ENCODE assay signal across 9 mouse cellular contexts in the genomic region with DNA sequence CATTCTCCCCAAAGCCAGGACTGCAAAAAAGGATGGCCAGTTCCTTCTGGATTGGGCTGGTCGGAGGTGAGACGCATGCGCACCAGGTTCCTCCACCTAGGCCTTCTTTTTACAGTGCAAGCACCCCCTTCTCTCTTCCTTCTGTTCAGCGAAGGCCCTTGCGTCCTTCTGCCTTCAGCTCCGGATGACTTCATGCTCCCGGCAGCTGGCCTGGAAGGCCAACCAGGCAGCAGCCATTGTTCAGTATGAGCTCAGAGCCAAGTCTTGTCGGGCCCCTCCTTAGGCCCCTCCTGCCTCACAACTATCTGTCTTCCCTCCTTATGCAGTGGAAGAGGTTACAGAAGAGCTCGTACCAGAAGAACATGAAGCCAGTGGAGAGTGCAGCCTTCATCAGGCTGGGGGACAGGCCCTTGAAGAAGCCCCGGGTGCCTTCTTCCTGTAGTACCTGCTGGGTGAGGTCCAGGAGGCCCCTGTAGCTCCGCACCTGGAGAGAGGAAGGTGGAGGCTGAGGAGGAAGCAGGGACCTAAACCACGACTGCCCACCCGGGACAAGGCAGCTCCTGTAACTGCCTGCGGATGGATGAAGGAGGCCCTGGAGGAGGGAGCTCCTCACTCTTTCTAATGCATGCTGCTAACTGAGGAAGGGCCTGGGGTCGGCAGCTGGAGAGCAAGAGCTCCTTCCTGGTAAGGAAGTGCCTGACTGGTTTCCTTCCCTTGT. TPM values are rescaled to one million over a fixed set of nuclear protein-coding genes. Genes with fewer than 3 reads are reported as not detected.
DNase-seq lines count a peak whose midpoint lies in the region; ATAC-seq and TF ChIP-seq lines count a peak whose summit lies in the region.
"Had no signal": no experiment of that assay in that cellular context is flagged by ENCODE, and none has a peak within 500 bp of the region (broad histone marks: within the 10 kb centered on the region; RNA-seq: fewer than 3 reads in every experiment).

No protein-coding gene starts in this region.

- H3K27ac ChIP-seq in kidney, postnatal 0 days: peak overlapping the region; percentile 77
- H3K27ac ChIP-seq: liver, embryonic 12.5 days had no signal

- 0 out of 2 replicates have a peak, but pooled peaks have one; percentile 2 for ATAC-seq in kidney, postnatal 0 days (replicated peaks; ENCODE audit: low FRiP score, low read depth)
- ATAC-seq: liver, embryonic 12.5 days; Patski had no signal

- 0 out of 2 replicates have a peak, but pooled peaks cover 19% of the 10 kb centered on the region for H3K36me3 ChIP-seq in kidney, postnatal 0 days (ENCODE audit: insufficient read depth, low read length)

- WGBS in kidney, postnatal 0 days: 62% methylated on average over 15 of the region's 15 CpGs

- no peak for TF ChIP-seq CTCF in kidney, postnatal 0 days (IDR thresholded peaks at IDR 0.05; ENCODE audit: low read depth)

- H3K4me3 ChIP-seq in kidney, postnatal 0 days (replicated peaks; ENCODE audit: low read depth, low read length): no peak overlapping the region
- H3K4me3 ChIP-seq: liver, embryonic 12.5 days had no signal

- no peak overlapping the region; the same call in 1 of the 2 replicates for H3K4me2 ChIP-seq in kidney, postnatal 0 days (ENCODE audit: low read length)
- H3K4me2 ChIP-seq: liver, embryonic 12.5 days had no signal

- H3K27me3 ChIP-seq in kidney, postnatal 0 days (ENCODE audit: insufficient read depth, low read length): no peaks in the 10 kb centered on the region
- H3K27me3 ChIP-seq: liver, embryonic 12.5 days; Patski had no signal

- peak; percentile 23 for DNase-seq in kidney, adult 11 months
- DNase-seq in kidney, postnatal 10 days: no peak
- DNase-seq in Muller cell, postnatal 12 days (ENCODE audit: inconsistent ontology term): peak; percentile 28
- DNase-seq in adrenal gland, postnatal 36 days: peak; percentile 73 to 75
- DNase-seq in kidney, postnatal 0 days (ENCODE audit: low spot score): no peak
- DNase-seq in gastrocnemius, postnatal 14 days: no peak
- no peak for DNase-seq in spleen, adult 18-20 months

- H3K4me1 ChIP-seq in kidney, postnatal 0 days (replicated peaks; ENCODE audit: insufficient read depth, low read length): peaks cover 18% of the 10 kb centered on the region; the same call in 1 of the 2 replicates

- 0 out of 2 replicates have a peak overlapping the region, but pooled peaks have one; percentile 13 for H3K9ac ChIP-seq in kidney, postnatal 0 days (ENCODE audit: low read depth, low read length)
- H3K9ac ChIP-seq: liver, embryonic 12.5 days had no signal

- no peaks in the 10 kb centered on the region for H3K9me3 ChIP-seq in kidney, postnatal 0 days (replicated peaks; ENCODE audit: low read length)
- H3K9me3 ChIP-seq: liver, embryonic 12.5 days had no signal

- intact Hi-C loops in gastrocnemius, postnatal 14 days (cut with DNase I; ENCODE audit: low total_unique reads): no loop called here

RNA-seq across cellular contexts. Expression of gene Mif4gd, which starts 2.5 kb away (rescaled TPM):
- 100 to 1,000 TPM in 1 of 2 experiments, 10 to 100 TPM in 1; 73.4 to 195 TPM for total RNA-seq in adrenal gland, postnatal 36 days (2021)
- polyA plus RNA-seq in kidney, postnatal 0 days (2015; fragmentation: Nextera tagmentation; extraction: Ambion mirVana): 57.3 and 61.6 TPM in 2 replicates
- 10 to 100 TPM; 35.7 to 42.9 TPM for total RNA-seq in gastrocnemius, postnatal 14 days (2021)

RNA-seq across cellular contexts. Expression of gene Gga3, which starts 11.4 kb away (rescaled TPM):
- total RNA-seq in adrenal gland, postnatal 36 days (2021): 10 to 100 TPM; 25.3 to 30.7 TPM
- polyA plus RNA-seq in kidney, postnatal 0 days (2015; fragmentation: Nextera tagmentation; extraction: Ambion mirVana): 10.8 and 11.1 TPM in 2 replicates
- 10 to 100 TPM; 10.9 to 13.2 TPM for total RNA-seq in gastrocnemius, postnatal 14 days (2021)

RNA-seq across cellular contexts. Expression of gene Mrps7, which starts 11.5 kb away (rescaled TPM):
- 100 to 1,000 TPM in 1 of 2 experiments, 10 to 100 TPM in 1; 97.7 to 102 TPM for total RNA-seq in adrenal gland, postnatal 36 days (2021)
- 92.9 and 93.7 TPM in 2 replicates for polyA plus RNA-seq in kidney, postnatal 0 days (2015; fragmentation: Nextera tagmentation; extraction: Ambion mirVana)
- total RNA-seq in gastrocnemius, postnatal 14 days (2021): 10 to 100 TPM; 63.6 to 65.4 TPM

RNA-seq across cellular contexts. Expression of gene Slc25a19, which starts 12.8 kb away (rescaled TPM):
- 10 to 100 TPM; 90.5 to 96.3 TPM for total RNA-seq in adrenal gland, postnatal 36 days (2021)
- polyA plus RNA-seq in kidney, postnatal 0 days (2015; fragmentation: Nextera tagmentation; extraction: Ambion mirVana): 49.7 and 57.9 TPM in 2 replicates
- total RNA-seq in gastrocnemius, postnatal 14 days (2021): 10 to 100 TPM; 40.9 to 45.2 TPM

RNA-seq across cellular contexts. Expression of gene Nup85, which starts 51.0 kb away (rescaled TPM):
- total RNA-seq in adrenal gland, postnatal 36 days (2021): 10 to 100 TPM; 44.0 to 44.8 TPM
- polyA plus RNA-seq in kidney, postnatal 0 days (2015; fragmentation: Nextera tagmentation; extraction: Ambion mirVana): 74.6 and 94.9 TPM in 2 replicates
- total RNA-seq in gastrocnemius, postnatal 14 days (2021): 10 to 100 TPM; 14.7 to 18.9 TPM

Comparison
In these comparisons a context has a peak if more than half of its experiments do, and no peak if none do; other contexts are left out.
1. DNase-seq: peak in kidney, adult 11 months (single experiment), Muller cell, postnatal 12 days (single experiment) and adrenal gland, postnatal 36 days (2 of 2); none in kidney, postnatal 10 days (single experiment), kidney, postnatal 0 days (single experiment), gastrocnemius, postnatal 14 days (single experiment) and spleen, adult 18-20 months (0 of 2).